Mouse (Mus musculus): ENCODE results near the gene Trir. TPM values are rescaled to one million over a fixed set of nuclear protein-coding genes. Genes with fewer than 3 reads are reported as not detected.

Trir gene
- total and polyA plus RNA-seq, 3 experiments, result 67.6 to 184 (median 160) TPM

DNA sequence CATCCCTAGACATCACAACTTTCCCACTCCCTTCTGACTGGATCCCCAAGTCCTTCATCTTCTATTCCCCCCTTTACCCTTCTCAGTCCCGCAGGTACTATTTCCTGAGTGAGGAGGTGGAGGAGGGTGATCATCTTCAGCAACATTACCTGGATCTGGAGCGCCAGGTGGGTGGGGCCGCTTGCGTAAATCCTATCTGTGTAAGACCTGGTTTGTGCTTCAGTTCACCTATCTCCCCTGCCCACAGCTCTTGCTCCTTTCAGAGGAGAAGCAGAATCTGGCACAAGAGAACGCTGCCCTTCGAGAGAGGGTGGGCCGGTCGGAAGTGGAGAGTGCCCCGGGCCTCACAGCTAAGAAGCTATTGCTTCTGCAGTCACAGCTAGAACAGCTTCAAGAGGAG, 32.2 kb upstream of the Trir start:
- DNase-seq, result no peak

DNA sequence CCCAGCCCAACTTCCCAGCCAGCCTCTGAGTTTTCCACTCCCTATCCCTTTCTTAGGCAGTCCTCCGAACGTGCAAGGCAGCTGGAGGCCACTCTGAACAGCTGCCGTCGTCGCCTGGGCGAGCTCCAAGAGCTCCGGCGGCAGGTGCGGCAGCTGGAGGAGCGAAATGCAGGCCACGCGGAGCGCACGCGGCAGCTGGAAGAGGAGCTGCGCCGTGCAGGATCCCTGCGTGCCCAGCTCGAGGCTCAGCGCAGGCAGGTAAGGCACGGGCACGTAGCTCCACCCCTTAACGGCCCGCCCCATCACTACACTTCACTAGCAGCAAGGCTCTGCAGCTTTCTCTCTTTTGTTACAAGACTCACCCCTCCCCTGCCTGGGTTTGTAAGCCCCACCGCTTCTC, 30.9 kb upstream of the Trir start:
- DNase-seq, result no peak

DNA sequence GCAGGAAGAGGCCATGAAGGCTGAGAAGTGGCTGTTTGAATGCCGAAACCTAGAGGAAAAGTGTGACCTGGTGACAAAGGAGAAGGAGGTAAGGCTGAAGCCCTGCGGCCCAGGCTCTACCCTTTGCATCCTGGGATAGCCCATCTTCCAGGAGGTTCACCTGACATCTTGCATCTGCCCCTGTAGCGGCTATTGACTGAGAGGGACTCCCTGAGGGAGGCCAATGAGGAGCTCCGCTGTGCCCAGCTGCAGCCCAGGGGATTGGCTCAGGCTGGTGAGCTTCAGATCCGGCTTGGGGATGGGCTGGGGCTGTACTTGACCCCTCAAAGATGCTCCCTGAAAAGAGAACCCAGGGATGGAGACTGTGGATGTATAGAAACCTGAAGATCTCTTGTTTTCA, 29.6 kb upstream of the Trir start:
- no peak for DNase-seq

GRCm38 (mm10) chr8:84997649-84998295, 28.9 kb upstream of the Trir start:
- peak; percentile 91 for DNase-seq

- peak; percentile 51 for DNase-seq
These were observed 18.9 kb upstream of the Trir start for GRCm38 (mm10) chr8:85007686-85008085.

- DNase-seq, result no peak
These were observed 15.4 kb upstream of the Trir start for GRCm38 (mm10) chr8:85011242-85011641.

- peak; percentile 76 for DNase-seq
These were observed 13.3 kb upstream of the Trir start for GRCm38 (mm10) chr8:85013230-85013840.

GRCm38 (mm10) chr8:85014431-85014830, 12.2 kb upstream of the Trir start, which contains the start of gene Best2:
TSS of gene Best2 (minus strand) at chr8:85014531.
- no peak for DNase-seq

GRCm38 (mm10) chr8:85016724-85017123, 9.9 kb upstream of the Trir start:
- no peak for DNase-seq

- DNase-seq, result no peak
These were observed 9.4 kb upstream of the Trir start for GRCm38 (mm10) chr8:85017209-85017608.

- no peak for DNase-seq
These were observed 5.0 kb upstream of the Trir start for GRCm38 (mm10) chr8:85021514-85022055.

- no peak for DNase-seq
These were observed 2.8 kb upstream of the Trir start for GRCm38 (mm10) chr8:85023846-85024245.

DNA sequence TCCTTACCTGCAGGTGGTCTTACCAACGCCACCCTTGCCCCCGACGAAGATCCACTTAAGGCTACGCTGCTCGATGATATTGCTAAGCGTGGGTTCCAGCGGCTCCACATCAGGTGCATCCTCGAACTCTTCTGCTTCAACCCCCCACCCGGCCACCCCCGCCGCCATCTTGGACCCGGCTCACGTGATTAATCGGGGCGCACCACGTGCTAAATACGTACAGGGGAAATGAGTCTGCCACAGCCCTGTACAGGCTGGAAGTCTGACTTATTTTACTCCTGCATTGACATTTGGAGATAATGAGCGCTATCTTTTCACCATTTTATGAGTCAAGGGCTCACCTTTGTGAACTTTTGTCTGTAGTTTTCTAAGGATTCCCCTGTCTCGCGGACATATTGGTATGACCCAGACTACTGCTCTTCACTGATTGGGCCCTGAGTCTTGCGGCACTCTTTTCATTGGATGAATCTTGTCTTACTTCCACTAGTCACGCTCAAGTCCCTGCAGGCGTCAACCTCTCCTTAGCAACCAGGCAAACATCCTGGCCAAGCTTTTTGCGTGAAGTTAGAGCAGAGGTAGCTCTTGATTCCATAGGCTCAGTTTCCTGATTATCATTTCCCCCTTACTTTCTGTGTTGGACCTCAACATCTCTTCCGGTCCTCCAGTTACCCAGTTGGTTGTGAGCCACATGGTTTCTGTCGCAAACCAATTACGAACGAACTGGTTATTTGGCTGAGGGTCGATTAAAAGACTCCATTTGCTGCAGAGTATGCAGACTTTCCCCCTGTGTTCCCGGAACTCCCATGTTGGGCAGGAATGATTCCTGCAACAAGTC, 1.3 kb upstream of the Trir start, which contains the start of gene Asna1:
TSS of gene Asna1 (minus strand) at position 184 of the 835 bp plus-strand sequence.
- DNase-seq, result peak; percentile 84

GRCm38 (mm10) chr8:85027516-85027855, 863 bp downstream of the Trir start:
- DNase-seq, result no peak

- no peak for DNase-seq
These were observed 1.3 kb downstream of the Trir start for GRCm38 (mm10) chr8:85027922-85028321.

DNA sequence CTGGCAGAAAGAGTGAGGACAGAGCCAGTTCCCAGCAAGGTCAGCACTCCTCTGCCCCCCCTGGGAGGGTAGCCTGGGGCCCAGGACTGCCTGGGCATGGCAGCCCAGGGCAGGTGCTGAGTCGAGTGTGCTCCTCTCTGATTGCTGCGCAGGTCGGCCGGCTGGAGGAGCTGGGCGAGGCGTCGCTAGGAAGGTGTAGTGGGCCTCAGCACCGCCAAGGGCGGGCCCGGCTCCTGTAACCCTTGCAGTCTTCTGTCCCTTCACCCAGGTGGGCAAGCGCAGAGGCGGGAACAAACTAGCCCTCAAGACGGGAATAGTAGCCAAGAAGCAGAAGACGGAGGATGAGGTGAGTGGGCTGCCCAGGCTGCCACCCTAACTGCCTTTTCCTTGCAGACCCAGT, 2.6 kb downstream of the Trir start:
- DNase-seq, result peak; percentile 34

GRCm38 (mm10) chr8:85032622-85033311, 6.1 kb downstream of the Trir start:
- DNase-seq, result no peak

GRCm38 (mm10) chr8:85033867-85034266, 7.2 kb downstream of the Trir start:
- no peak for DNase-seq

DNA sequence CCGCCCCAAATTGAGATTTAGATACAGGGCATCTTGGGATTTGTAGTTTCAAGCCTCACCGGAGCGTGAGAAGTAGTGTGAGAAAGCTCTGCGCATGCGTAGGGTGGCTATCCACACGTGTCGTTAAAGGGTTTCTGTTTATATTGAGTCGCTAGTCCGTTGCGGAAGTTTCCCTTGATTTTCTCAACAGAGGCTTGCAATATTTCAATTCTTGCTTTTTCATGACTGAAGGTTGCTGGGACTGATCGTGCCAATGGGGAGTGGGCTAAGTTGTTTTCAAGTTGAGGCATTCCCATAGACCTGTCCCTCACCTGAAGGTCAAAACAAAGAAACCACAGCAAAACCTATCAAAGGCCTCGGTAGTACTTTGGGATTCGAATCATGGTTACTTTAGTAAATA, 8.1 kb downstream of the Trir start:
- DNase-seq, result peak; percentile 73

DNA sequence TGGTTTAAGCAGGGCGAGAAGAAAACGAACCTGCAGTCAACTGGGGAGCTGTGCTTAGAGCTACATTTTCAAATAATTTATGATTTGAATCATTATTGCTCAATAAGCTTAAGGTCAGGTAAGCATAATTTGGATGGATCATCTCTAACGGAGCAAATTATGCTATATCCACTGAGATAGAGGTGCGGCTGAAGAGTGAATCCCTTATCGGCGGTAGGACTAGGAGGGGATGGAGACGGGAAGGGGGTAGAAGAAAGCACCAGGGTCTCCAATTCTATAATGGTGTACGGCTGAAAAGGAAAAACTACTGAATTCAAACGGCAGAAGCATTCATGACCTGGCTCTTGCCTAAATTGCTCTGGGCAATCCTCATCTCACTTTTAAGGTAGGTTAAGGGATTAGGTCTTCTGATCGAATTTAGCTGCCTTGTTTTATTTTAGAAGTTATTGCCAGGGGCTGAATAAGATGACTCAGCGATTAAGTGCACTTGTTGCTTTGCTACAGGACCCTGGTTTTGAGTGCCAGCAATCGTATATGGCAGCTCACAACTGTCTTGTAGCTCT, 8.6 kb downstream of the Trir start:
- DNase-seq, result peak; percentile 28

GRCm38 (mm10) chr8:85035728-85036310, 9.2 kb downstream of the Trir start:
- DNase-seq, result peak; percentile 57

DNA sequence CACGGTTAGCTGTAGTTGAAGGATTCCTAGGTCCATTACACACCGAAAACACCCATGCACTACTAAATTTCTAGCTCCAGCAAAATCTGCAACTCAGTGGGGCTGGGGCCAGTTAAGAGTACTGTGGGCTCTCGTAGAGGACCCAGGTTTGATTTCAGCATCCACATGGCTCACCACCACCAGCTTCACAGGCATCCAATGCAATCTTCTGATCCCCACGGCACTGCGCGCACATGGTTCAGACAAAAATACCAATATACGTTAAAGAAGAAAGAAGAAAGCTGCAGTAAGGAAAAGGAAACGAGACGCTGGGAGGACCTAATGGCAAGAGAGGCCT, 9.7 kb downstream of the Trir start:
- DNase-seq, result no peak

Measured in adrenal gland, adult 2 months (tissue).